9 mouse cellular contexts compared by ENCODE assay signal in the genomic region with DNA sequence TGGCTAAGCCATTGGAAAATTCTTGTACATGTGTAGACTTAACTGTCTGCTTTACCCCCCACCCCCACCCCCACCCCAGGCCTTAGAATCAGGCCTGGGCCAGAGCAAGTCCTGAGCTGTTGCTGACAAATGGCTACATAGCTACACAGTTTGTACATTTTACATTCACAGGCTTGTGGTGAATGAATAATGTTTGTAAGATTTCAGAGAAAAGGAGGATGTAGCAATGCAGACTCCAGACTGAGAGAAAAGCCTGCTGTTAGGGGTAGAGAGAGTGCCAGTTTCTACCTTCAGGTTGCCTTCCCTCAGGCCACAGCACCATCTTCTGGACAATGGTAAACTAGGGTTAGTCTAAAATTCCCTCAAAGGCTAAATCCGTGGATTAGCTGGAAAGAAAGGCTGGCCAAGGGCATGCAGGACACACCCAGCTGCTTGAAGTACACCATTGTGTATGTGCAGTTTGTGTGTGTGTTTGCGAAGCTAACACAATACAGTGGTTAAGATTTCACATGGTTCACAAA.
A peak's percentile ranks its signal among the peaks of the same experiment; 100 is the strongest.
DNase-seq lines count a peak whose midpoint lies in the region; TF ChIP-seq lines count a peak whose summit lies in the region.
"Had no signal": no experiment of that assay in that cellular context is flagged by ENCODE, and none has a peak within 500 bp of the region (broad histone marks: within the 10 kb centered on the region; RNA-seq: fewer than 3 reads in every experiment).

No protein-coding gene starts in this region.

- no peak overlapping the region for H3K9ac ChIP-seq in heart, adult 2 months (ENCODE audit: low read depth, low read length)
- H3K9ac ChIP-seq: heart, embryonic 12.5 days had no signal

- no peak overlapping the region for H3K4me3 ChIP-seq in heart, adult 2 months
- H3K4me3 ChIP-seq: heart, embryonic 12.5 days had no signal

- H3K4me1 ChIP-seq in heart, adult 2 months (ENCODE audit: control insufficient read depth, insufficient read depth, low read length): peaks cover 3% of the 10 kb centered on the region

- intact Hi-C loops in heart, adult 2 months (cut with DNase I): no loop called here
- intact Hi-C loops in heart, postnatal 25 days (cut with DNase I): loop anchor here (10.0 kb wide), 1 partner anchor 387 kb away; no protein-coding TSS in a partner anchor

- no peak for DNase-seq in heart, adult 2 months
- no peak for DNase-seq in heart, adult 11 months
- DNase-seq in lung, postnatal 10 days: peak; percentile 38
- no peak for DNase-seq in lung, postnatal 25 days (ENCODE audit: low spot score)
- DNase-seq in brain, adult 2 months (ENCODE audit: low read depth, low spot score): peak; percentile 71
- peak; percentile 37 for DNase-seq in retina, embryonic 14.5 days (ENCODE audit: low spot score)
- no peak for DNase-seq in heart, postnatal 25 days (ENCODE audit: low spot score)
- DNase-seq: thymus, adult 2 months had no signal

- WGBS in heart, adult 2 months: 58% methylated on average over 2 of the region's 2 CpGs

- peak; percentile 56 for TF ChIP-seq CTCF in heart, adult 2 months (IDR thresholded peaks at IDR 0.05)

- no peaks in the 10 kb centered on the region for H3K27me3 ChIP-seq in heart, adult 2 months (ENCODE audit: control insufficient read depth, insufficient read depth, low read length)
- H3K27me3 ChIP-seq: heart, embryonic 12.5 days had no signal

- no peak overlapping the region for H3K27ac ChIP-seq in heart, adult 2 months

- no peak for TF ChIP-seq EP300 in heart, adult 2 months (IDR thresholded peaks at IDR 0.05; ENCODE audit: insufficient read depth, low read depth, low read length)

- no peaks in the 10 kb centered on the region for H3K79me2 ChIP-seq in heart, adult 2 months (replicated peaks; ENCODE audit: control insufficient read depth, insufficient read depth, low read length)

- H3K36me3 ChIP-seq in heart, adult 2 months (ENCODE audit: control insufficient read depth, insufficient read depth, low read length): no peaks in the 10 kb centered on the region
- H3K36me3 ChIP-seq: heart, embryonic 12.5 days had no signal

- TF ChIP-seq POLR2A in heart, adult 2 months (IDR thresholded peaks at IDR 0.05; ENCODE audit: insufficient read depth, low read depth, low read length): no peak

Comparison
In these comparisons a context has a peak if more than half of its experiments do, and no peak if none do; other contexts are left out.
1. DNase-seq: peak in lung, postnatal 10 days (single experiment), brain, adult 2 months (single experiment) and retina, embryonic 14.5 days (single experiment); none in heart, adult 2 months (0 of 2), heart, adult 11 months (single experiment), lung, postnatal 25 days (single experiment) and heart, postnatal 25 days (single experiment).